Mouse (Mus musculus): ENCODE results near the gene Pafah1b3. TPM values are rescaled to one million over a fixed set of nuclear protein-coding genes. Genes with fewer than 3 reads are reported as not detected.

Gene Pafah1b3
- polyA plus RNA-seq, 1 experiment from 2014 or later = 246 TPM

GRCm38 (mm10) chr7:25275555-25276298, 22.1 kb downstream of the Pafah1b3 start:
- no peaks in the 10 kb centered on the region for H3K9me3 ChIP-seq
- DNase-seq (ENCODE audit: extremely low spot score, low spot score) = no peak
- H3K27me3 ChIP-seq (ENCODE audit: poor library complexity, severe bottlenecking) = no peaks in the 10 kb centered on the region
- peaks cover 30% of the 10 kb centered on the region for H3K36me3 ChIP-seq (replicated peaks)
- peaks cover 66% of the 10 kb centered on the region for H3K4me1 ChIP-seq
- WGBS = 52% methylated on average over 9 of the region's 9 CpGs
- peak overlapping the region; percentile 56; the same call in 1 of the 2 replicates for H3K27ac ChIP-seq
- H3K4me3 ChIP-seq = 0 out of 2 replicates have a peak overlapping the region, but pooled peaks have one; percentile 2

GRCm38 (mm10) chr7:25274996-25275395, 22.8 kb downstream of the Pafah1b3 start:
- peaks cover 62% of the 10 kb centered on the region for H3K4me1 ChIP-seq
- H3K27ac ChIP-seq = no peak overlapping the region
- no peak overlapping the region for H3K4me3 ChIP-seq
- WGBS = 84% methylated on average over 3 of the region's 3 CpGs
- H3K27me3 ChIP-seq (ENCODE audit: poor library complexity, severe bottlenecking) = no peaks in the 10 kb centered on the region
- DNase-seq (ENCODE audit: extremely low spot score, low spot score) = no peak
- peaks cover 31% of the 10 kb centered on the region for H3K36me3 ChIP-seq (replicated peaks)
- no peaks in the 10 kb centered on the region for H3K9me3 ChIP-seq

DNA sequence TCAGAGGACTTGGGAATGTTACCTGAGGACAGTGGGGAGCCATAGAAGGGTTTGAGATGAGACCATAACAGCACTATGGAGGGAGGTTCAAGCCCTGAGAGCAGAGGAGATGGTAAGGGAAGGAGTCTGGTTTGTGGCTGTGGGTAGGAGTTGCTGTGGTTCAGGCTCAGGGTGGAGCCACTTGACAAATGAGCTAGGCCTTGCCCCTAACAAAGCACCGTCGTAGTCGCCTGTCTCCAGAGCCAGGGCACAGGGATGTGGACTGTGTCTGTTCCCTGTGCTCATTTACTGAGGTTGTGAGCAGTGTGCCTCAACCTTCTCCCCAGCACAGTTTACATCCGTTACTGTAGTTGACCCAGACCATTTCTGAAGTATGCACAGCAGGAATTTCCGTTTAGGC, 23.2 kb downstream of the Pafah1b3 start:
- Histone ChIP-seq H3K9me3 (no peaks in the 10 kb centered on the region), H3K4me3 (no peak overlapping the region), H3K4me1 (peaks cover 62% of the 10 kb centered on the region), H3K27me3 (ENCODE audit: poor library complexity, severe bottlenecking) (no peaks in the 10 kb centered on the region), H3K27ac (no peak overlapping the region), H3K36me3 (replicated peaks) (peaks cover 31% of the 10 kb centered on the region)
- WGBS = 80% methylated on average over 5 of the region's 5 CpGs
- DNase-seq (ENCODE audit: extremely low spot score, low spot score) = no peak

DNA sequence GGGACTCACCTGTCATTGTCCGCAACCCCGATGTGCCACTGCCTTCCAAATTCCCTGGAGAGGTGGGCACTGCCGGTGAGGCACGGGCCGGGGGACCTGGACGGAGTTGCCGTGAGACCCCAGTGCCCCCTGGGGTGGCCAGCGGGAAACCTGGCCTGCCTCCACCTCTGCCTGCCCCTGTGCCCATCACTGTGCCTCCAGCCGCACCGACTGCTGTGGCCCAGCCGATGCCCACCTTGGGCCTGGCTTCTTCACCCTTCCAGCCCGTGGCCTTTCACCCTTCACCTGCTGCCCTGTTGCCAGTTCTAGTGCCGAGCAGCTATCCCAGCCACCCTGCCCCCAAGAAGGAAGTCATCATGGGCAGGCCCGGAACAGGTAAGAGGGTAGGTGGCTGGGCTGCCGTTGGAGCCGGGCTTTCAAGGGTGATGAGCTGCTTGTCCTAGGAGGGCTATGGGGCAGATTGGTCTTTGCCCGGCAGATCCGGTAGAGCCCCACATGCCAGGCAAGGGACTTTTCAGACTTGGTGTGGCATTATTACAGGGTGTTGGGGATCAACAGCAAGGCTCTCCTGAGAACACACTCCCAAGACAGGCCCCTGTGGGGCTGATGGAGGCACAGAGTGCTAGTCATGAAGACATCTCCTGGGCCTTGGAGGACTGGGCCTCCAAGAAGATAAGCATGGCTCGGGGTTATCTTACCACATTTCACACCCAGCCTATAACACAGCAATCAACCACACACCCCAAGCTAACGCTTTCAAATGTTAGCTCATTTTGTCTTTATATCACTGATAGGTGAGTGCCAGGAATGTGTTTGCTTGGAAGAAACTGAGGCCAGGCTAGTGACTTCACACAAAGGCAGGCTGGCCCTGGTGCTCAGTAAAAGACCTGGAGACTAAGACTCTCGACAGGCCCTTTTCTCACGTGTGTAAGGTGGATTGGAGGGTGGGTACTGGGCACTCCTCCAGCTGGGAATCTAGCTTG, 24.2 kb downstream of the Pafah1b3 start:
- Histone ChIP-seq H3K27me3 (ENCODE audit: poor library complexity, severe bottlenecking) (no peaks in the 10 kb centered on the region), H3K27ac (no peak overlapping the region; the same call in 1 of the 2 replicates), H3K9me3 (no peaks in the 10 kb centered on the region), H3K4me3 (no peak overlapping the region), H3K36me3 (replicated peaks) (peaks cover 31% of the 10 kb centered on the region), H3K4me1 (peaks cover 64% of the 10 kb centered on the region)
- DNase-seq (ENCODE audit: extremely low spot score, low spot score) = no peak
- 94% methylated on average over 22 of the region's 22 CpGs for WGBS

- peaks cover 31% of the 10 kb centered on the region for H3K36me3 ChIP-seq (replicated peaks)
- no peak for DNase-seq (ENCODE audit: extremely low spot score, low spot score)
- no peaks in the 10 kb centered on the region for H3K9me3 ChIP-seq
- H3K4me3 ChIP-seq = no peak overlapping the region
- H3K4me1 ChIP-seq = peaks cover 57% of the 10 kb centered on the region
- no peaks in the 10 kb centered on the region for H3K27me3 ChIP-seq (ENCODE audit: poor library complexity, severe bottlenecking)
- H3K27ac ChIP-seq = no peak overlapping the region; the same call in 1 of the 2 replicates
- WGBS = 90% methylated on average over 38 of the region's 38 CpGs
Measured at GRCm38 (mm10) chr7:25272445-25273258, 25.1 kb downstream of the Pafah1b3 start.

DNA sequence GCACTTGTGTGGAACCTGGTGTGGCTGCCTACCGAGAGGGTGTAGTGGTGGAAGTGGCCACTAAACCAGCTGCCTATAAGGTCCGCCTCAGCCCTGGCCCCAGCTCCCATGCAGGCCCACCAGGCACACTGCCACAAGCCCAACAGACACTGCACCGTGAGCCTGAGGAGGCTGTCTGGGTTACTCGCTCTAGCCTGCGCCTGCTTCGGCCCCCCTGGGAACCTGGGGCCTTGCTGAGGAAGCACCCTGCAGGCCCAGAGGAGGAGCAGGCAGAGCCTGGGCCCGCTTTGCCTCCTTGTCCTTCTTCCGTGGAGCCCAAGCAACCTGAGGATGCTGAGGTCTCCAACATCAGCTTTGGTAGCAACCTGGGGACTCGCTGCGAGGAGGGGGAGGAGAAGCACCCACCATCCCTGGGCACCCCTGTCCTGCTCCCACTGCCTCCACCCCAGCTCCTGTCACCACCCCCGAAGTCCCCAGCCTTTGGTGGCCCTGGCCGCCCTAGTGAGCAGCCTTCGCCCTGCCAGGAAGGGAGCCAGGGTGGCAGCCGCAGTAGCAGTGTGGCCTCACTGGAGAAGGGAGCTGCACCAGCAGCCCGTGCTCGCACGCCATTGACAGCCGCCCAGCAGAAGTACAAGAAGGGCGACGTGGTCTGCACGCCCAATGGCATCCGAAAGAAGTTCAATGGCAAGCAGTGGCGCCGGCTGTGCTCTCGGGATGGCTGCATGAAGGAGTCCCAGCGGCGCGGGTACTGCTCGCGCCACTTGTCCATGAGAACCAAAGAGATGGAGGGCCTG, 25.9 kb downstream of the Pafah1b3 start:
- Histone ChIP-seq H3K27ac (0 out of 2 replicates have a peak overlapping the region, but pooled peaks have one; percentile 9), H3K36me3 (replicated peaks) (peaks cover 31% of the 10 kb centered on the region), H3K9me3 (no peaks in the 10 kb centered on the region), H3K27me3 (ENCODE audit: poor library complexity, severe bottlenecking) (no peaks in the 10 kb centered on the region), H3K4me3 (peak overlapping the region; percentile 11; the same call in 1 of the 2 replicates), H3K4me1 (peaks cover 52% of the 10 kb centered on the region)
- 88% methylated on average over 30 of the region's 30 CpGs for WGBS
- DNase-seq (ENCODE audit: extremely low spot score, low spot score) = no peak

DNA sequence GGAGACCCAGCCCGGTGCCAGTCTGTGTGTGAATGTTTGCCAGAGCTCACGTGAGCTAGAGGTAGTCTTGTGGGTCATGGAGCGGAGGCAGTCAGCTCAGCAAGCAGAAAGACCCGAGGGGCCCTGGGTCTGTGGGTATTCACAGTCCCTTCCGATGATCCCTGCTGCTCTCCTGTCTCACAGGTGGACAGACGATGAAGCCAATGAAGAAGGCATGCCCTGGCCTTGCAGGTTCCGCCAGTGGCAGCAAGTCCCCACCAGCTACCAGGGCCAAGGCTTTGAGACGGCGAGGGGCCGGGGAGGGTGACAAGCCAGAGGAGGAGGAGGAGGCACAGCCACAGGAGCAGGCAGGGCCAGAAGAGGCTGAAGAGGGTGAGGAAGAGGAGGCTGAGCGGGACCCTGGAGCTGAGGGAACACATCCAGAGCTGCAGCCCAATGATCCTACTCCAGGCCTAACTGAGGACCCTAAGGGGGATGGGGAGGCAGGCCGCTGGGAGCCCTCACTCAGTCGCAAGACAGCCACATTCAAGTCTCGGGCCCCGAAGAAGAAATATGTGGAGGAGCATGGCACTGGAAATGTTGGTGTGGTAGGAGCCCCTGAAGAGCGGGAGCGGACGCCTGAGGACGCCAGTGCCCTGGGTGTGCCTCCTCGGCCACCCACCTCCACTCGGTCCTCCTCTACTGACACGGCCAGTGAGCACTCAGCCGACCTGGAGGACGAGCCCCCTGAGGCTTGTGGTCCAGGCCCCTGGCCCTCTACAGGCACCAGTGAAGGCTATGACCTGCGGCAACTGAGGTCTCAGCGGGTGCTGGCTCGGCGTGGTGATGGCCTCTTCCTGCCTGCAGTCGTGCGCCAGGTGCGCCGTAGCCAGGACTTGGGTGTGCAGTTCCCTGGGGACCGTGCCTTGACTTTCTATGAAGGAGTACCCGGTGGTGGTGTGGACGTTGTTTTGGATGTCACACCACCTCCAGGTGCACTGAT, 26.8 kb downstream of the Pafah1b3 start:
- peak overlapping the region; percentile 21; the same call in 1 of the 2 replicates for H3K27ac ChIP-seq
- 90% methylated on average over 35 of the region's 35 CpGs for WGBS
- no peaks in the 10 kb centered on the region for H3K9me3 ChIP-seq
- H3K27me3 ChIP-seq (ENCODE audit: poor library complexity, severe bottlenecking) = no peaks in the 10 kb centered on the region
- peak overlapping the region; percentile 11; the same call in 1 of the 2 replicates for H3K4me3 ChIP-seq
- no peak for DNase-seq (ENCODE audit: extremely low spot score, low spot score)
- H3K4me1 ChIP-seq = peaks cover 51% of the 10 kb centered on the region
- peaks cover 31% of the 10 kb centered on the region for H3K36me3 ChIP-seq (replicated peaks)

DNA sequence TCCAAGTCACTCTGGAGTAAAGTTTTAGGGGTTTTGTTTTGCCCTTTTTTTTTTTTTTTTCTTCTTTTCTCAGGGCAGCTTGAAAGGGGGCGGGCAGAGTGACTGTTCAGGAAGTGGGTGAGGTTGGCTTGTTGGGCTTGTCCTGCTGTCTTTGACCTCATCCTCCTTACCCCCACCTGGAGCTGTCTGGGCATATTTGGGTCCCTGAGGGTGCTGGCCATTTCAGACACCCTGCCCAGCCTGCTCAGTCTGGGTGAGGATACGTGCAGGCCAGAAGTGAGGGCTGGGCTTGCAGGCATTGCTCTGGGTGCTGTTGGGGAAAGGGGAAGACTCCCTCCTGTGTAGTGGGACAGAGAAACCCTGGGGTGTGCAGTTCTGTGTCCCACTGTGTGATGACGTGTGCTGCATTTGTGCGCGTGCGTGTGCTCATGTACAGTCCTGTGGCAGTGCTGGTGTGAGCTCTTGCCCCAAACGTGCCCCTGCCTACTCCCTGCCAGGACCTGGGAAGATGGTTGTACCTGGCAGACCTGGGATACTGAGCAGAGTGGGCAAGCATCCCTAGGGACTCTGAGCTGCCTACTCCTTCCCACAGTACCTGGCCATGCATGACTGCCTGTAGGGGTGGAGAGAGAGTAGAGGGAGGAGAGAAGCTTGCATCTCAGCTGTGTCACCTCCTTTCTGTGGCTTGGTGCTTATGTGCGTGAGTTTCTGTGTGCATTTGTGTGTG, 28.1 kb downstream of the Pafah1b3 start:
- Histone ChIP-seq H3K4me3 (peak overlapping the region; percentile 86; the same call in 1 of the 2 replicates), H3K27ac (peak overlapping the region; percentile 95), H3K9me3 (no peaks in the 10 kb centered on the region), H3K27me3 (ENCODE audit: poor library complexity, severe bottlenecking) (peaks cover 2% of the 10 kb centered on the region; the same call in 1 of the 2 replicates), H3K4me1 (peaks cover 44% of the 10 kb centered on the region), H3K36me3 (replicated peaks) (peaks cover 31% of the 10 kb centered on the region)
- DNase-seq (ENCODE audit: extremely low spot score, low spot score) = no peak
- 84% methylated on average over 8 of the region's 8 CpGs for WGBS

GRCm38 (mm10) chr7:25269029-25269428, 28.8 kb downstream of the Pafah1b3 start:
- peak overlapping the region; percentile 86 for H3K4me3 ChIP-seq
- no peaks in the 10 kb centered on the region for H3K9me3 ChIP-seq
- peaks cover 46% of the 10 kb centered on the region for H3K4me1 ChIP-seq
- H3K27me3 ChIP-seq (ENCODE audit: poor library complexity, severe bottlenecking) = peaks cover 6% of the 10 kb centered on the region; the same call in 1 of the 2 replicates
- H3K27ac ChIP-seq = peak overlapping the region; percentile 95
- H3K36me3 ChIP-seq (replicated peaks) = peaks cover 31% of the 10 kb centered on the region
- 50% methylated on average over 4 of the region's 4 CpGs for WGBS
- DNase-seq (ENCODE audit: extremely low spot score, low spot score) = no peak

GRCm38 (mm10) chr7:25268588-25268987, 29.2 kb downstream of the Pafah1b3 start:
- Histone ChIP-seq H3K9me3 (no peaks in the 10 kb centered on the region), H3K27ac (peak overlapping the region; percentile 95), H3K4me3 (peak overlapping the region; percentile 86), H3K36me3 (replicated peaks) (peaks cover 29% of the 10 kb centered on the region), H3K4me1 (peaks cover 49% of the 10 kb centered on the region), H3K27me3 (ENCODE audit: poor library complexity, severe bottlenecking) (peaks cover 6% of the 10 kb centered on the region; the same call in 1 of the 2 replicates)
- WGBS = 6% methylated on average over 7 of the region's 7 CpGs
- no peak for DNase-seq (ENCODE audit: extremely low spot score, low spot score)

All from forebrain, embryonic 10.5 days (tissue).